Mouse (Mus musculus) hindbrain, embryonic 13.5 days (tissue): ENCODE measurements around the gene Tmem251. TPM values are rescaled to one million over a fixed set of nuclear protein-coding genes. Genes with fewer than 3 reads are reported as not detected.

Source experiments
- ATAC-seq: fragments of 200-750 bp; cut with Nextera tagmentation; 2 replicates; pipeline ENCODE4 v1.8.0; 2017; ENCODE audit warnings: moderate TSS enrichment; ENCODE audit not compliant: low FRiP score
- H3K27ac ChIP-seq: fragments of 300-500 bp; sonication (generic); 2 replicates; pipeline ENCODE4 v1.5.1; 2015; ENCODE audit warnings: inconsistent platforms, mild to moderate bottlenecking, moderate library complexity
- H3K27me3 ChIP-seq: fragments of 300-500 bp; sonication (generic); 2 replicates; pipeline ENCODE4 v1.6.1; 2015; ENCODE audit warnings: mild to moderate bottlenecking, inconsistent platforms
- H3K36me3 ChIP-seq: fragments of 300-500 bp; sonication (generic); 2 replicates; pipeline ENCODE4 v1.6.1; 2015; ENCODE audit warnings: mild to moderate bottlenecking, inconsistent platforms
- H3K4me1 ChIP-seq: fragments of 300-500 bp; sonication (generic); replicated peaks from 2 replicates; pipeline ENCODE4 v1.6.1; 2015; ENCODE audit warnings: inconsistent platforms
- H3K4me2 ChIP-seq: fragments of 300-500 bp; sonication (generic); 2 replicates; pipeline ENCODE4 v1.6.1; 2015; ENCODE audit warnings: inconsistent platforms, mild to moderate bottlenecking, moderate library complexity
- H3K4me3 ChIP-seq: fragments of 300-500 bp; sonication (generic); 2 replicates; pipeline ENCODE4 v1.5.1; 2015; ENCODE audit warnings: mild to moderate bottlenecking, inconsistent platforms
- H3K9ac ChIP-seq: fragments of 300-500 bp; sonication (generic); 2 replicates; pipeline ENCODE4 v1.6.1; 2015; ENCODE audit warnings: mild to moderate bottlenecking, inconsistent platforms
- H3K9me3 ChIP-seq: fragments of 300-500 bp; sonication (generic); 2 replicates; pipeline ENCODE4 v1.6.1; 2016; ENCODE audit warnings: inconsistent platforms
- WGBS: fragments of 180-500 bp; shearing (Covaris S2); methylation state at CpG from one replicate; pipeline ENCODE4 v1.1.7; 2015; 5-methylcytosine and 5-hydroxymethylcytosine counted together
- polyA plus RNA-seq: library from polyadenylated mRNA; unstranded; fragments of >200 nt; fragmentation: Nextera tagmentation; extraction: Ambion mirVana; gene quantifications from 2 replicates; pipeline ENCODE4 v1.2.1, GENCODE M21; 2015

Gene Tmem251
- polyA plus RNA-seq, 1 experiment from 2014 or later, result 12.2 TPM

GRCm38 (mm10) chr12:102769000-102769399 is 25.4 kb downstream of the Tmem251 start:
- no peaks in the 10 kb centered on the region for H3K9me3 ChIP-seq
- peaks cover 88% of the 10 kb centered on the region for H3K36me3 ChIP-seq
- 95% methylated on average over 4 of the region's 4 CpGs for WGBS
- H3K4me1 ChIP-seq, result no peaks in the 10 kb centered on the region
- no peak overlapping the region for H3K27ac ChIP-seq
- no peak overlapping the region for H3K9ac ChIP-seq
- no peak overlapping the region for H3K4me3 ChIP-seq
- no peaks in the 10 kb centered on the region for H3K27me3 ChIP-seq
- ATAC-seq, result no peak
- no peak overlapping the region for H3K4me2 ChIP-seq

DNA sequence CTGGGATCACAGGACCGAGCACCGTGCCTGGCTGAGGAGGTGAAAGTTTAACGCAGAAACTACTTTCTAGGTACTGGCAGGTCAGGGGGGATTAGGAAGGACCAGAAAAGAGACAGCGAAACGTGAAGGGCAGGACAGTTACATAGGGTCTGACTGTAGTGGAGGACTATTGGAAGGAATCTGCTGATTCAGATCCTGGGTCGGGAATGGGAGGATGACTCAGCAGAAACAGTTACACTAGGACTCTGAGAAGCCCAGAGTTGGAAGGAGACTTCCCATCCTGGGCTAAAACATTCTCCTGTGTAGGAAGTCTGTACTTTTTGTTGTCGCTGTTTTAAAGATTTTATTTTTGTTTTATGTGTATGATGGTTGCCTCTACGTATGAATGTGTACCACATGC is 28.0 kb downstream of the Tmem251 start:
- H3K27me3 ChIP-seq, result no peaks in the 10 kb centered on the region
- WGBS, result 95% methylated on average over 8 of the region's 8 CpGs
- peaks cover 91% of the 10 kb centered on the region for H3K36me3 ChIP-seq
- H3K4me3 ChIP-seq, result no peak overlapping the region
- no peaks in the 10 kb centered on the region for H3K9me3 ChIP-seq
- H3K4me2 ChIP-seq, result no peak overlapping the region
- no peaks in the 10 kb centered on the region for H3K4me1 ChIP-seq
- H3K27ac ChIP-seq, result no peak overlapping the region
- no peak for ATAC-seq
- no peak overlapping the region for H3K9ac ChIP-seq

GRCm38 (mm10) chr12:102772676-102773075 is 29.1 kb downstream of the Tmem251 start:
- H3K4me1 ChIP-seq, result no peaks in the 10 kb centered on the region
- H3K9ac ChIP-seq, result no peak overlapping the region
- 92% methylated on average over 5 of the region's 5 CpGs for WGBS
- no peak overlapping the region for H3K27ac ChIP-seq
- no peak for ATAC-seq
- H3K4me3 ChIP-seq, result no peak overlapping the region
- H3K27me3 ChIP-seq, result no peaks in the 10 kb centered on the region
- H3K36me3 ChIP-seq, result peaks cover 89% of the 10 kb centered on the region
- no peak overlapping the region for H3K4me2 ChIP-seq
- no peaks in the 10 kb centered on the region for H3K9me3 ChIP-seq

DNA sequence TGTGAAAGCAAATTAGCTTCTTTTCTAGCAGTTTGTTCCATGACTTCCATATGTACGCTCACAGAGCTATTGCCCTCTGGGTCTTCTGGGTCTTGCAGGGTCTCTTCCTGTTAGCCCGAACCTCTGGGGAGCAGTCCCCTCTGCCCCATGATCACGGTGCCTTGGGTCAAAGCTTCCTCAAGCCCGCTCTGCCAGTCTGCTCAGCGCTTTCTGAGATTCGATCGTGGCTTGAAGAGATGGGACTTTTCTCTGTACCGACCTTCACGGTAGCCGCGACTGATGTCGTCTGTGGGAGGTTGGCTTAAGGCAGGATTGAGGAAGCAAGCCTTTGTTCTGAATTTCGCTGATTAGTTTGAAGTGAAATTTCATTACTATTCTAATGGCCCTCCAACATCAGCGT is 32.5 kb downstream of the Tmem251 start:
- peaks cover 66% of the 10 kb centered on the region for H3K36me3 ChIP-seq
- H3K9ac ChIP-seq, result no peak overlapping the region
- no peak overlapping the region for H3K4me2 ChIP-seq
- WGBS, result 93% methylated on average over 14 of the region's 14 CpGs
- ATAC-seq, result no peak
- H3K4me1 ChIP-seq, result no peaks in the 10 kb centered on the region
- no peaks in the 10 kb centered on the region for H3K27me3 ChIP-seq
- H3K27ac ChIP-seq, result no peak overlapping the region
- H3K9me3 ChIP-seq, result no peaks in the 10 kb centered on the region
- no peak overlapping the region for H3K4me3 ChIP-seq

GRCm38 (mm10) chr12:102778151-102778550 is 34.6 kb downstream of the Tmem251 start:
- Histone ChIP-seq H3K27ac (no peak overlapping the region), H3K4me2 (no peak overlapping the region), H3K9ac (no peak overlapping the region), H3K9me3 (no peaks in the 10 kb centered on the region), H3K27me3 (no peaks in the 10 kb centered on the region), H3K4me3 (no peak overlapping the region), H3K36me3 (peaks cover 54% of the 10 kb centered on the region), H3K4me1 (no peaks in the 10 kb centered on the region)
- 86% methylated on average over 5 of the region's 5 CpGs for WGBS
- no peak for ATAC-seq

- no peak for ATAC-seq
- Histone ChIP-seq H3K27ac (no peak overlapping the region), H3K9ac (no peak overlapping the region), H3K9me3 (no peaks in the 10 kb centered on the region), H3K4me2 (no peak overlapping the region), H3K36me3 (peaks cover 53% of the 10 kb centered on the region), H3K4me3 (no peak overlapping the region), H3K27me3 (no peaks in the 10 kb centered on the region), H3K4me1 (no peaks in the 10 kb centered on the region)
- WGBS, result 58% methylated on average over 3 of the region's 3 CpGs
Observed at GRCm38 (mm10) chr12:102779452-102779851, 35.9 kb downstream of the Tmem251 start.

DNA sequence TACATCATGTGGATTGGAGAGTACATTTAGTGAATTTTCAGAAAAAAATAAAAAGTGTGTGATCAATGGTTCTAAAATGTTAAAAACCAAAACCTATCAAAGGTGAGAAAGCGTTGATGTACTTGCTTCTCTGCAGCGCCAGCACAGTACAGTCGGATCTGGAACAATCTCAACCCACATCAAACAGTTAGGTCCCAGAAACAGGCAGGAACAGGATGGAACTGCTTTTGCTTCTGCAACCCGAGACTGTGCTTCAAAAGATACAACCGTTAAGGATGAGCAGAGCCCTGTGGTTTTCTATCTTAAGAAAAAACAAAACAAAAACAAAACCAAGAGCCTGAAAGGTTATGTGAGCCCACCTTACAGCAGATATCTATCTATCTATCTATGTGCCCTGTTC is 39.3 kb downstream of the Tmem251 start:
- no peak overlapping the region for H3K4me3 ChIP-seq
- ATAC-seq, result no peak
- no peaks in the 10 kb centered on the region for H3K27me3 ChIP-seq
- no peaks in the 10 kb centered on the region for H3K4me1 ChIP-seq
- H3K27ac ChIP-seq, result no peak overlapping the region
- H3K9me3 ChIP-seq, result no peaks in the 10 kb centered on the region
- 94% methylated on average over 5 of the region's 5 CpGs for WGBS
- H3K9ac ChIP-seq, result no peak overlapping the region
- H3K4me2 ChIP-seq, result no peak overlapping the region
- peaks cover 52% of the 10 kb centered on the region for H3K36me3 ChIP-seq

DNA sequence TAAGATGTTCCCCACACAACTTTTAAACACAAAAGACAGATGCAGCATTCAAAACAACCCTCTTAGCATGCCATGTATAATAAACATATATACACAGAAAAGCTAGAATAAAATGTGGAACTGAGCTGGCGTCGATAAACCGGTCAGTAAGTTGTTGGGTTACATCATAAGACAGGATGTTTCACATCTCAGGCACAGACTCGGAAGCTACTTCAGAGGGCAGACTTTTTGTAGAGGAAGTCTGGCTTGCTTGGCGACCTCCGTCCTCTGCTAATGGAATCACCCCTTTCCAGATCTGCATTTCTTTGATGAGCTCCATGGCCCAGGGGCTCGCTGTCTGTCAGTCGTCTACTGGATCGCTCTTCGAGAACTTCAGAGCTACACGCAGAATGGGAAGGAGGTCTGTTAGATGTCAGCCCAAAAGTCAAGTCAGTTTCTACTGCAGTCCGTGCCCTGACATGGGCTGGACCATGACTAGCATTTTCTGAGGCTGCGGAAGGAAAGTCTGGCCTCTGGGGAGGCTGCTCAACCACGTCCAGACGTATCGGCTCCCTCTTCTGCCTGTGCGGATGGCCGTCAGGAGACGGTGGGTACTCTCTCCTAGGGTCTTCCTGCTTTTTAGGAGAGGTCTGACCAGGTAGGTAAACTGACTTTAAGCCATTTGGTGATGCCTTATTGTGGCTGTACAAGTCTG is 41.5 kb downstream of the Tmem251 start:
- WGBS, result 91% methylated on average over 19 of the region's 19 CpGs
- ATAC-seq, result no peak
- H3K27me3 ChIP-seq, result no peaks in the 10 kb centered on the region
- H3K4me1 ChIP-seq, result no peaks in the 10 kb centered on the region
- no peak overlapping the region for H3K4me2 ChIP-seq
- no peak overlapping the region for H3K9ac ChIP-seq
- H3K27ac ChIP-seq, result no peak overlapping the region
- no peaks in the 10 kb centered on the region for H3K9me3 ChIP-seq
- H3K4me3 ChIP-seq, result no peak overlapping the region
- peaks cover 61% of the 10 kb centered on the region for H3K36me3 ChIP-seq

GRCm38 (mm10) chr12:102785593-102785985 is 42.0 kb downstream of the Tmem251 start:
- ATAC-seq, result no peak
- no peak overlapping the region for H3K27ac ChIP-seq
- H3K4me1 ChIP-seq, result no peaks in the 10 kb centered on the region
- H3K36me3 ChIP-seq, result peaks cover 63% of the 10 kb centered on the region
- no peak overlapping the region for H3K9ac ChIP-seq
- H3K27me3 ChIP-seq, result no peaks in the 10 kb centered on the region
- 64% methylated on average over 5 of the region's 5 CpGs for WGBS
- H3K4me3 ChIP-seq, result no peak overlapping the region
- no peak overlapping the region for H3K4me2 ChIP-seq
- H3K9me3 ChIP-seq, result no peaks in the 10 kb centered on the region

- Histone ChIP-seq H3K27ac (no peak overlapping the region), H3K4me1 (no peaks in the 10 kb centered on the region), H3K9me3 (no peaks in the 10 kb centered on the region), H3K4me2 (no peak overlapping the region), H3K4me3 (no peak overlapping the region), H3K36me3 (peaks cover 77% of the 10 kb centered on the region), H3K27me3 (no peaks in the 10 kb centered on the region), H3K9ac (no peak overlapping the region)
- WGBS, result 93% methylated on average over 7 of the region's 7 CpGs
- ATAC-seq, result no peak
Observed at GRCm38 (mm10) chr12:102787927-102788326, 44.4 kb downstream of the Tmem251 start.

Other genes starting within 250 kb of the Tmem251 start
- gene Chga, start 188.8 kb upstream of the Tmem251 start, polyA plus RNA-seq, result 96.0 and 102 TPM in 2 replicates
- gene Itpk1, start 38.8 kb upstream of the Tmem251 start, polyA plus RNA-seq, result 23.0 and 23.4 TPM in 2 replicates
- 51.7 and 54.3 TPM in 2 replicates for gene Moap1, start 101 bp upstream of the Tmem251 start, polyA plus RNA-seq
- not detected in 2 replicates for gene Gm28051, start 14.0 kb downstream of the Tmem251 start, polyA plus RNA-seq
- 53.2 and 55.3 TPM in 2 replicates for gene Gon7, start 14.0 kb downstream of the Tmem251 start, polyA plus RNA-seq
- gene Ubr7, start 14.2 kb downstream of the Tmem251 start, polyA plus RNA-seq, result 36.9 and 37.0 TPM in 2 replicates
- gene Gm20604, start 14.9 kb downstream of the Tmem251 start, polyA plus RNA-seq, result 40.7 and 43.7 TPM in 2 replicates
- gene Btbd7, start 134.7 kb downstream of the Tmem251 start, polyA plus RNA-seq, result 17.0 and 17.1 TPM in 2 replicates
- gene Cox8c, start 155.6 kb downstream of the Tmem251 start, polyA plus RNA-seq, result not detected in 2 replicates
- 7.1 and 7.6 TPM in 2 replicates for gene Unc79, start 205.1 kb downstream of the Tmem251 start, polyA plus RNA-seq